30 mouse cellular contexts compared by ENCODE assay signal in genomic region chr19:11816706-11817105, GRCm38 (mm10). TPM values are rescaled to one million over a fixed set of nuclear protein-coding genes. Genes with fewer than 3 reads are reported as not detected.
DNase-seq lines count a peak whose midpoint lies in the region; ATAC-seq and TF ChIP-seq lines count a peak whose summit lies in the region.
"Had no signal": no experiment of that assay in that cellular context is flagged by ENCODE, and none has a peak within 500 bp of the region (broad histone marks: within the 10 kb centered on the region; RNA-seq: fewer than 3 reads in every experiment).

No protein-coding gene starts in this region.

- no peak for ATAC-seq in midbrain, postnatal 0 days (ENCODE audit: low FRiP score)
- ATAC-seq in intestine, postnatal 0 days: no peak
- no peak for ATAC-seq in stomach, embryonic 16.5 days (ENCODE audit: insufficient read depth, low FRiP score)
- ATAC-seq: activated CD4-positive, CD25-positive, alpha-beta regulatory T cell, adult 4 months; liver, postnatal 0 days had no signal

- no peak for DNase-seq in midbrain, embryonic 10.5 days (ENCODE audit: low spot score)
- no peak for DNase-seq in midbrain, postnatal 0 days (ENCODE audit: low spot score)
- DNase-seq in kidney, postnatal 36 days: peak; percentile 42 to 54
- DNase-seq in cerebellum, adult 8-10 months: no peak
- DNase-seq in cerebellum, postnatal 4 days (ENCODE audit: low spot score in 2 of 2): no peak
- DNase-seq in left cerebral cortex, adult 11 months (ENCODE audit: low spot score): no peak
- DNase-seq: adrenal gland, postnatal 25 days; cerebellum, adult 11 months; cerebellum, postnatal 36 days; gastrocnemius, postnatal 14 days; heart, adult 18-20 months; heart, postnatal 4 days; left cerebral cortex, postnatal 4 days; liver; liver, postnatal 0 days; right cerebral cortex, postnatal 25 days; thymus, postnatal 36 days had no signal

- H3K4me3 ChIP-seq in midbrain, embryonic 10.5 days: peak overlapping the region; percentile 82; the same call in 1 of the 2 replicates
- H3K4me3 ChIP-seq in midbrain, postnatal 0 days (ENCODE audit: low read depth, low read length): no peak overlapping the region
- H3K4me3 ChIP-seq in intestine, postnatal 0 days (ENCODE audit: low read depth, low read length): peak overlapping the region; percentile 90; the same call in 1 of the 2 replicates
- H3K4me3 ChIP-seq in stomach, embryonic 16.5 days (replicated peaks; ENCODE audit: low read length): no peak overlapping the region
- H3K4me3 ChIP-seq: forebrain, embryonic 12.5 days; heart, embryonic 15.5 days; left cerebral cortex, adult 2 months; megakaryocyte, embryonic 14.5 days had no signal

- no peaks in the 10 kb centered on the region for H3K9me3 ChIP-seq in midbrain, embryonic 10.5 days (replicated peaks)
- no peaks in the 10 kb centered on the region for H3K9me3 ChIP-seq in midbrain, postnatal 0 days (ENCODE audit: low read length)
- H3K9me3 ChIP-seq in intestine, postnatal 0 days (ENCODE audit: control insufficient read depth): no peaks in the 10 kb centered on the region
- no peaks in the 10 kb centered on the region for H3K9me3 ChIP-seq in stomach, embryonic 16.5 days (replicated peaks; ENCODE audit: control insufficient read depth, low read length)
- H3K9me3 ChIP-seq: forebrain, embryonic 12.5 days; heart, embryonic 15.5 days; hindbrain, embryonic 15.5 days; neural tube, embryonic 15.5 days had no signal

- no peak overlapping the region for H3K9ac ChIP-seq in midbrain, postnatal 0 days (replicated peaks; ENCODE audit: low read length, poor library complexity, severe bottlenecking)
- H3K9ac ChIP-seq in intestine, postnatal 0 days (ENCODE audit: low read depth, low read length): peak overlapping the region; percentile 93
- no peak overlapping the region for H3K9ac ChIP-seq in stomach, embryonic 16.5 days (ENCODE audit: low read length)
- H3K9ac ChIP-seq: forebrain, embryonic 12.5 days; heart, embryonic 15.5 days; hindbrain, embryonic 15.5 days; liver, postnatal 0 days; neural tube, embryonic 15.5 days had no signal

- H3K27ac ChIP-seq in midbrain, embryonic 10.5 days (replicated peaks): no peak overlapping the region
- H3K27ac ChIP-seq in midbrain, postnatal 0 days (ENCODE audit: low read depth, low read length): no peak overlapping the region
- peak overlapping the region; percentile 99 for H3K27ac ChIP-seq in intestine, postnatal 0 days (ENCODE audit: low read depth, low read length)
- no peak overlapping the region for H3K27ac ChIP-seq in stomach, embryonic 16.5 days (ENCODE audit: low read length)
- H3K27ac ChIP-seq: forebrain, embryonic 12.5 days; heart, embryonic 15.5 days; hindbrain, embryonic 15.5 days; left cerebral cortex, adult 2 months; neural tube, embryonic 15.5 days had no signal

- H3K4me1 ChIP-seq in midbrain, embryonic 10.5 days: peaks cover 77% of the 10 kb centered on the region
- peaks cover 8% of the 10 kb centered on the region; the same call in 1 of the 2 replicates for H3K4me1 ChIP-seq in midbrain, postnatal 0 days (ENCODE audit: insufficient read depth, low read length)
- peaks cover 3% of the 10 kb centered on the region; the same call in 1 of the 2 replicates for H3K4me1 ChIP-seq in intestine, postnatal 0 days (replicated peaks; ENCODE audit: control insufficient read depth, insufficient read depth, low read length)
- peaks cover 28% of the 10 kb centered on the region for H3K4me1 ChIP-seq in stomach, embryonic 16.5 days (ENCODE audit: control insufficient read depth, insufficient read depth, low read length)

- no peak overlapping the region; the same call in 1 of the 2 replicates for H3K4me2 ChIP-seq in midbrain, postnatal 0 days (ENCODE audit: low read depth, low read length, poor library complexity, severe bottlenecking)
- peak overlapping the region; percentile 82 for H3K4me2 ChIP-seq in intestine, postnatal 0 days (replicated peaks; ENCODE audit: low read depth)
- 0 out of 2 replicates have a peak overlapping the region, but pooled peaks have one; percentile 96 for H3K4me2 ChIP-seq in stomach, embryonic 16.5 days (ENCODE audit: low read depth, low read length)
- H3K4me2 ChIP-seq: forebrain, embryonic 12.5 days had no signal

- peaks cover 50% of the 10 kb centered on the region for H3K27me3 ChIP-seq in midbrain, embryonic 10.5 days (ENCODE audit: low read depth, poor library complexity, severe bottlenecking)
- H3K27me3 ChIP-seq in midbrain, postnatal 0 days (ENCODE audit: insufficient read depth, low read length): no peaks in the 10 kb centered on the region
- no peaks in the 10 kb centered on the region for H3K27me3 ChIP-seq in intestine, postnatal 0 days (replicated peaks; ENCODE audit: control insufficient read depth, insufficient read depth, low read length)
- H3K27me3 ChIP-seq in stomach, embryonic 16.5 days (ENCODE audit: control insufficient read depth, insufficient read depth, low read length): no peaks in the 10 kb centered on the region

- H3K36me3 ChIP-seq in midbrain, embryonic 10.5 days: no peaks in the 10 kb centered on the region
- no peaks in the 10 kb centered on the region for H3K36me3 ChIP-seq in midbrain, postnatal 0 days (ENCODE audit: insufficient read depth, low read length)
- H3K36me3 ChIP-seq in intestine, postnatal 0 days (ENCODE audit: control insufficient read depth, insufficient read depth): no peaks in the 10 kb centered on the region; the same call in 1 of the 2 replicates
- no peaks in the 10 kb centered on the region for H3K36me3 ChIP-seq in stomach, embryonic 16.5 days (ENCODE audit: control insufficient read depth, insufficient read depth, low read length)
- H3K36me3 ChIP-seq: forebrain, embryonic 12.5 days; heart, embryonic 15.5 days; hindbrain, embryonic 15.5 days; neural tube, embryonic 15.5 days had no signal

- TF ChIP-seq CTCF in midbrain, postnatal 0 days (IDR thresholded peaks at IDR 0.05): no peak
- TF ChIP-seq CTCF in intestine, postnatal 0 days (IDR thresholded peaks at IDR 0.05; ENCODE audit: low read depth): no peak

- 59% methylated on average over 6 of the region's 6 CpGs for WGBS in midbrain, embryonic 10.5 days
- 55% methylated on average over 6 of the region's 6 CpGs for WGBS in midbrain, postnatal 0 days
- 32% methylated on average over 6 of the region's 6 CpGs for WGBS in intestine, postnatal 0 days
- WGBS in stomach, embryonic 16.5 days: 57% methylated on average over 6 of the region's 6 CpGs

RNA-seq across cellular contexts. Expression of gene Stx3, which starts 2.5 kb away (rescaled TPM):
- polyA plus RNA-seq in midbrain, embryonic 10.5 days (2016; fragmentation: Nextera tagmentation; extraction: Ambion mirVana): 13.7 and 16.0 TPM in 2 replicates
- total RNA-seq in midbrain, postnatal 0 days (2014; rRNA removed): 28.8 and 35.0 TPM in 2 replicates
- polyA plus RNA-seq in midbrain, postnatal 0 days (2015; fragmentation: Nextera tagmentation; extraction: Ambion mirVana): 36.6 and 37.8 TPM in 2 replicates
- 125 and 137 TPM in 2 replicates for polyA plus RNA-seq in intestine, postnatal 0 days (2015; fragmentation: Nextera tagmentation; extraction: Ambion mirVana)
- 20.2 and 22.7 TPM in 2 replicates for polyA plus RNA-seq in stomach, embryonic 16.5 days (2015; fragmentation: Nextera tagmentation; extraction: Ambion mirVana)

RNA-seq across cellular contexts. Expression of gene Olfr1417, which starts 22.3 kb away (rescaled TPM):
- polyA plus RNA-seq in midbrain, embryonic 10.5 days (2016; fragmentation: Nextera tagmentation; extraction: Ambion mirVana): not detected in 2 replicates
- not detected in 2 replicates for total RNA-seq in midbrain, postnatal 0 days (2014; rRNA removed)
- 0.16 and 0.18 TPM in 2 replicates for polyA plus RNA-seq in midbrain, postnatal 0 days (2015; fragmentation: Nextera tagmentation; extraction: Ambion mirVana)
- 0.08 TPM in 1 of 2 replicates, not detected in the other for polyA plus RNA-seq in intestine, postnatal 0 days (2015; fragmentation: Nextera tagmentation; extraction: Ambion mirVana)
- polyA plus RNA-seq in stomach, embryonic 16.5 days (2015; fragmentation: Nextera tagmentation; extraction: Ambion mirVana): 0.13 TPM in 1 of 2 replicates, not detected in the other
- total RNA-seq: adrenal gland, postnatal 25 days; ES-E14; gastrocnemius, postnatal 14 days; heart, adult 18-20 months; heart, postnatal 4 days; left cerebral cortex, adult 2 months; left cerebral cortex, postnatal 4 days had no signal
- polyA plus RNA-seq: activated CD4-positive, CD25-positive, alpha-beta regulatory T cell, adult 4 months; forebrain, embryonic 12.5 days; heart, embryonic 15.5 days; liver, postnatal 0 days; myocyte; neural tube, embryonic 15.5 days; testis, adult 2 months had no signal

RNA-seq across cellular contexts. Expression of gene Olfr1418, which starts 44.2 kb away (rescaled TPM):
- polyA plus RNA-seq in midbrain, embryonic 10.5 days (2016; fragmentation: Nextera tagmentation; extraction: Ambion mirVana): not detected in 2 replicates
- total RNA-seq in midbrain, postnatal 0 days (2014; rRNA removed): not detected in 2 replicates
- polyA plus RNA-seq in midbrain, postnatal 0 days (2015; fragmentation: Nextera tagmentation; extraction: Ambion mirVana): not detected in 2 replicates
- polyA plus RNA-seq in intestine, postnatal 0 days (2015; fragmentation: Nextera tagmentation; extraction: Ambion mirVana): not detected in 2 replicates
- not detected in 2 replicates for polyA plus RNA-seq in stomach, embryonic 16.5 days (2015; fragmentation: Nextera tagmentation; extraction: Ambion mirVana)
- total RNA-seq: adrenal gland, postnatal 25 days; ES-E14; gastrocnemius, postnatal 14 days; heart, adult 18-20 months; heart, postnatal 4 days; left cerebral cortex, adult 2 months; left cerebral cortex, postnatal 4 days had no signal
- polyA plus RNA-seq: activated CD4-positive, CD25-positive, alpha-beta regulatory T cell, adult 4 months; forebrain, embryonic 12.5 days; frontal cortex, adult 2 months; heart, embryonic 15.5 days; hindbrain, embryonic 15.5 days; liver, postnatal 0 days; myocyte; neural tube, embryonic 15.5 days; testis, adult 2 months had no signal

RNA-seq across cellular contexts. Expression of gene Mrpl16, which starts 46.5 kb away (rescaled TPM):
- polyA plus RNA-seq in midbrain, embryonic 10.5 days (2016; fragmentation: Nextera tagmentation; extraction: Ambion mirVana): 56.0 and 57.6 TPM in 2 replicates
- total RNA-seq in midbrain, postnatal 0 days (2014; rRNA removed): 15.6 and 22.8 TPM in 2 replicates
- polyA plus RNA-seq in midbrain, postnatal 0 days (2015; fragmentation: Nextera tagmentation; extraction: Ambion mirVana): 52.3 and 53.0 TPM in 2 replicates
- 54.0 and 54.7 TPM in 2 replicates for polyA plus RNA-seq in intestine, postnatal 0 days (2015; fragmentation: Nextera tagmentation; extraction: Ambion mirVana)
- polyA plus RNA-seq in stomach, embryonic 16.5 days (2015; fragmentation: Nextera tagmentation; extraction: Ambion mirVana): 51.7 and 53.0 TPM in 2 replicates

RNA-seq across cellular contexts. Expression of gene Olfr1419, which starts 58.2 kb away (rescaled TPM):
- not detected in 2 replicates for polyA plus RNA-seq in midbrain, embryonic 10.5 days (2016; fragmentation: Nextera tagmentation; extraction: Ambion mirVana)
- 0.16 TPM in 1 of 2 replicates, not detected in the other for total RNA-seq in midbrain, postnatal 0 days (2014; rRNA removed)
- not detected in 2 replicates for polyA plus RNA-seq in midbrain, postnatal 0 days (2015; fragmentation: Nextera tagmentation; extraction: Ambion mirVana)
- polyA plus RNA-seq in intestine, postnatal 0 days (2015; fragmentation: Nextera tagmentation; extraction: Ambion mirVana): not detected in 2 replicates
- polyA plus RNA-seq in stomach, embryonic 16.5 days (2015; fragmentation: Nextera tagmentation; extraction: Ambion mirVana): not detected in 2 replicates
- total RNA-seq: adrenal gland, postnatal 25 days; ES-E14; gastrocnemius, postnatal 14 days; heart, adult 18-20 months; heart, postnatal 4 days; left cerebral cortex, adult 2 months; left cerebral cortex, postnatal 4 days had no signal
- polyA plus RNA-seq: activated CD4-positive, CD25-positive, alpha-beta regulatory T cell, adult 4 months; forebrain, embryonic 12.5 days; heart, embryonic 15.5 days; hindbrain, embryonic 15.5 days; liver, postnatal 0 days; myocyte; neural tube, embryonic 15.5 days had no signal

Comparison
In these comparisons a context has a peak if more than half of its experiments do, and no peak if none do; other contexts are left out.
1. H3K4me3 ChIP-seq: peak in midbrain, embryonic 10.5 days (single experiment) and intestine, postnatal 0 days (single experiment); none in midbrain, postnatal 0 days (single experiment) and stomach, embryonic 16.5 days (single experiment).
2. DNase-seq: peak in kidney, postnatal 36 days (2 of 2); none in midbrain, embryonic 10.5 days (single experiment), midbrain, postnatal 0 days (single experiment), cerebellum, adult 8-10 months (single experiment), cerebellum, postnatal 4 days (0 of 2) and left cerebral cortex, adult 11 months (single experiment).